Mouse (Mus musculus): ENCODE data around the gene Vmn1r192. TPM values are rescaled to one million over a fixed set of nuclear protein-coding genes. Genes with fewer than 3 reads are reported as not detected.
A peak's percentile ranks its signal among the peaks of the same experiment; 100 is the strongest.
"Not testable (repeated sequence)": the region's sequence is repeated elsewhere in the genome, so short reads cannot be mapped to it uniquely, and the experiment has no call there.

The Vmn1r192 gene
- not detected in 2 replicates for polyA plus RNA-seq (2015; fragmentation: Nextera tagmentation; extraction: Ambion mirVana)

DNA sequence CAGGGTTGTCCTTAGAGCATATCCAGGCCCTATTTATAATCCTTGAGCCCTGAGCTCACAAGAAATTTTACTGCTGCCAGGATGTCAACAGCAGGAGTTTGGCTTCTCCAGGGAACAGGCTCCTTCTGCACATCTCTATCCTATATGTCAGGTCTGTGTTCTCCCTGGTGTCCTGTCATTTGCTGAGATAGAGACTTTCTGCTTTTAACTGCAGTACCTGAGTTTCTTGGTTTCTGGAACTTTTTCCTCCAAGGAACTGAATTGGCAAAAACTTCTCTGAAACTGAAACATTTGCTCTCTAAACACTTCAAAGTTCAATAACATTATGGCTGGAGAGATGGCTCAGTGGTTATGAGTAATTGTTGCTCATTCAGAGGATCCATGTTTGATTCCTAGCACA lies at the start of gene Vmn1r192:
Vmn1r192 (minus strand) TSS at position 101 of the 400 bp plus-strand sequence.
- Histone ChIP-seq H3K4me1 (no peaks in the 10 kb centered on the region), H3K9ac (no peak within 1 kb of the TSS), H3K36me3 (no peaks in the 10 kb centered on the region), H3K27me3 (replicated peaks) (no peaks in the 10 kb centered on the region), H3K4me2 (no peak within 1 kb of the TSS), H3K4me3 (replicated peaks) (no peak within 1 kb of the TSS), H3K9me3 (no peaks in the 10 kb centered on the region), H3K27ac (no peak within 1 kb of the TSS)
- ATAC-seq (ENCODE audit: insufficient read depth, low FRiP score, low read depth): no peak

DNA sequence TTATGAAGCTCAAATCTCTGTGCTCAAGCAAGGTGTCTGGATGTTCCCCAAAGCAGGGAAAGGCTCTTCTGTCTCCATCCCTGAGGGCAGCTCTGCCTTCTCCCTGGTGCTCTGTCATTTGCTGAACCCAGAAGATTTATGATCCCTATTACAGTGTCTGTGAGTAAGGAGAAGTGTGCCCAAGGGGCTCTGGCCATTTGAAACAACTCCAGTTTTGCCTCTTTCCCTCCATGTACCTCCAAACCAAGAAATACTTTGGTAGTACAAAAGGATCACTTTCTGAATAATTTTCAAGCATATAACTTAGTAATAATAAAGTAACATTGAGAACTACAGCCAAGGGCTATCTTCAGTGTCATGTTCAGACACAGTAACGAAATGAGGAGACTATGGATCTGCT lies 32.1 kb upstream of the Vmn1r192 start, which contains the start of gene Vmn1r193:
Vmn1r193 (minus strand) TSS at position 101 of the 400 bp plus-strand sequence.
- H3K27me3 ChIP-seq (replicated peaks); H3K27ac ChIP-seq; H3K4me1 ChIP-seq; H3K9me3 ChIP-seq; H3K9ac ChIP-seq; ATAC-seq (ENCODE audit: insufficient read depth, low FRiP score, low read depth); H3K4me3 ChIP-seq (replicated peaks); H3K36me3 ChIP-seq; H3K4me2 ChIP-seq: not testable (repeated sequence)
- 78% methylated on average over 1 of the region's 1 CpGs for WGBS

DNA sequence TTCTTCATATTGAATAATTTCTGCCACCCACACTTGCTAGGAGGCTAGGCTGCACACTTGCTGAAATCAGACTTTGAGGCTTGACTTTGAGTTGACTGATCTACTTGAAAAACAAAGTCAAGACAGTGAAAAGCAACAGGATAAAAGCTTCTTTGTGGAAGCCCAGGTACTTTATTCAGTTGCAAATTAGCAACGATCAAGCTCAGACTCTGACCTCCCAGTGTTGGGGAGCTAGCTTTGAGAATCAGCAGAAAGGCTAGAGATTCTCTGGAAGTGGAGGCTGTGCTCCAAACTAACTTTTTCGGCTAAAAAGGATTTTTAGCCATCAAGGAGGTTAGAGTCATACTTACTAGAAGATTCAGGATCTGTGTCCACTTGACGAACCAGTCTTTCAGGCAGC lies 1.8 kb upstream of the Vmn1r192 start:
- H3K4me2 ChIP-seq; H3K4me1 ChIP-seq; H3K9me3 ChIP-seq; H3K4me3 ChIP-seq (replicated peaks); H3K27me3 ChIP-seq (replicated peaks); H3K36me3 ChIP-seq; ATAC-seq (ENCODE audit: insufficient read depth, low FRiP score, low read depth); H3K27ac ChIP-seq; H3K9ac ChIP-seq: not testable (repeated sequence)
- WGBS: 71% methylated on average over 3 of the region's 3 CpGs

DNA sequence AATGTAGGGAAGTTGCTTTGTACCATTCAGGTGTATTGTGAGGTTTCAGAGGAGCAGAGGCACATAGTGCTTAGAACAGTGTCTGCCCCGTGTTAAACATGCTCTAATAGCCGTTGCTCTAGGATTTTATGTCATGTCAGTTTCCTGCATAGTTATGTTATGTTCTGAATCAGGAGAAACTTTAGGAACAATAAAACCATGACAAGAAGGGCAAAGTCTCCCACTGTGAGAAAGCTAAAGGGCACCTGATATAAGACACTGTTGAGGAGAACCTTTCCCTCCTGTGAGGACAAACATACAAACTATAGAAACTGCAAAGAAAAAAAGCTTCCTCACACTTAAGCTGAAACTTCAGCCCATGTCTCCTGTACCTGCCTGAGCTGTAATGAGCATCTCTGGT lies 556 bp downstream of the Vmn1r192 start:
- WGBS: 61% methylated on average over 2 of the region's 2 CpGs
- Histone ChIP-seq H3K9ac (no peak overlapping the region), H3K9me3 (no peaks in the 10 kb centered on the region), H3K4me2 (no peak overlapping the region), H3K27me3 (replicated peaks) (no peaks in the 10 kb centered on the region), H3K4me3 (replicated peaks) (no peak overlapping the region), H3K36me3 (no peaks in the 10 kb centered on the region), H3K27ac (no peak overlapping the region), H3K4me1 (no peaks in the 10 kb centered on the region)
- ATAC-seq (ENCODE audit: insufficient read depth, low FRiP score, low read depth): no peak

DNA sequence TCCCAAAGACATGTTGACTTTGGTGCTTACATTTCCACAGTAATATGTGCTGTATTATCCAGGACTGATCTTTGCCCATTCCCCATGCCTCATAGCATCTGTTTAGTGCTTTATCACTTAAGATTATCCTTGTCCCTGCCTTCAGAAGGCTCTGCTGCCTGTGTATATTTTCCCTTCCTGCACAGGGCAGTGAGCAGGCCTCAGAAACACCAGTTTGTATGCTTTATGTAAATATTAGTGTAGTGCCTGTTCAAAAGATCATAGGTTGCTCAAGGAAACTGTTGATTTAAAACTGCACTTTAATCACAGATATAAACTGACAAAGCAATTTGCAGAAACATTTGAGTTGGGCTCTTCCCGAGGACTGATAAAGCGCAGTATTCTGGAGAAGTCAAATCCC lies 1.6 kb downstream of the Vmn1r192 start:
- Histone ChIP-seq H3K36me3 (no peaks in the 10 kb centered on the region), H3K9ac (no peak overlapping the region), H3K4me2 (no peak overlapping the region), H3K27me3 (replicated peaks) (no peaks in the 10 kb centered on the region), H3K4me1 (no peaks in the 10 kb centered on the region), H3K27ac (no peak overlapping the region), H3K4me3 (replicated peaks) (no peak overlapping the region), H3K9me3 (no peaks in the 10 kb centered on the region)
- ATAC-seq (ENCODE audit: insufficient read depth, low FRiP score, low read depth): peak; percentile 22; the same call in 1 of the 2 replicates
- WGBS: 30% methylated on average over 2 of the region's 2 CpGs

DNA sequence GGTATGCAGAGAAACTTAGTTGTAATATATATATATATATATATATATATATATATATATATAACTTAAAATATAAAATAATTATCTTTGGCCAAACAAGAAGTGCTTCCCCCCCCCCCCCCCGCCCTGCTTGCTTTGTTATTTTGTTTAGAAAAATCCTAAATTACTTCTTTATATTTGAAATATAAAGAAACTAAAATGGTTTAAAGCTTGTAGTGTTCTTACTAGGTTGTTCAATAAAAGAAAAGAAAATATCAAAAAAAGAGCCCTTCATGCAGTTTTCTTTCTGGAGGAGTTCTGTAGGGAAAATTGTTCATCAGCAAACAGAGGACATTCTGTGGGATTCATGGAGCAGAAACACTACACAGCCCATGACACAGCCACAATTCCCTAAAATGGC lies 7.1 kb downstream of the Vmn1r192 start, which contains the start of gene Vmn1r191:
Vmn1r191 (minus strand) TSS at position 101 of the 400 bp plus-strand sequence.
- no peak for ATAC-seq (ENCODE audit: insufficient read depth, low FRiP score, low read depth)
- 56% methylated on average over 1 of the region's 1 CpGs for WGBS

DNA sequence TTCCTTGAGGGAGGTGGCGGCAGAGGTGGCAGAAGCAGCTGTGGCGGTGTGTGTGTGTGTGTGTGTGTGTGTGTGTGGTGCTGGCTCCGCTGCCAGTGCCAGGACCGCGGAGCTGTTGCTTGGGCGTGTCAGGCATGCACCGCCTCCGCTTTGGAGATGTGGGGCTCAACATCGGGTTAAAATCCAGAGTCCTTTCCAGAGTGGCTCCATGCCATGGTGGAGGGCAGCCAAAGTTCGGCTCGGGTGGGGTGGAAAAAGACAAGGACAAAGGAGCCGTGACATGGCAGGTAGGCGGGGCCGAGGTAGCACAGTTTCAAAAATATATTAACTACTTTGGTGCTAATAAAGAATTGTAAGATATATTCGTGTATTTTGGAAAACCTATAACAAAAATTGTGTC lies 22.5 kb downstream of the Vmn1r192 start:
- no peak for ATAC-seq (ENCODE audit: insufficient read depth, low FRiP score, low read depth)
- Histone ChIP-seq H3K27ac (no peak overlapping the region), H3K4me2 (no peak overlapping the region), H3K27me3 (replicated peaks) (no peaks in the 10 kb centered on the region), H3K9ac (no peak overlapping the region), H3K4me1 (no peaks in the 10 kb centered on the region), H3K9me3 (no peaks in the 10 kb centered on the region), H3K36me3 (no peaks in the 10 kb centered on the region), H3K4me3 (replicated peaks) (no peak overlapping the region)
- 90% methylated on average over 15 of the region's 15 CpGs for WGBS

More for the DNA sequence above, 7.1 kb downstream of the Vmn1r192 start, which contains the start of gene Vmn1r191:
- H3K4me1 ChIP-seq: no peaks in the 10 kb centered on the region
- no peaks in the 10 kb centered on the region for H3K27me3 ChIP-seq (replicated peaks)
- no peak within 1 kb of the TSS for H3K9ac ChIP-seq
- no peaks in the 10 kb centered on the region for H3K9me3 ChIP-seq
- H3K4me2 ChIP-seq: no peak within 1 kb of the TSS
- H3K4me3 ChIP-seq (replicated peaks): no peak within 1 kb of the TSS
- no peaks in the 10 kb centered on the region for H3K36me3 ChIP-seq
- no peak within 1 kb of the TSS for H3K27ac ChIP-seq

DNA sequence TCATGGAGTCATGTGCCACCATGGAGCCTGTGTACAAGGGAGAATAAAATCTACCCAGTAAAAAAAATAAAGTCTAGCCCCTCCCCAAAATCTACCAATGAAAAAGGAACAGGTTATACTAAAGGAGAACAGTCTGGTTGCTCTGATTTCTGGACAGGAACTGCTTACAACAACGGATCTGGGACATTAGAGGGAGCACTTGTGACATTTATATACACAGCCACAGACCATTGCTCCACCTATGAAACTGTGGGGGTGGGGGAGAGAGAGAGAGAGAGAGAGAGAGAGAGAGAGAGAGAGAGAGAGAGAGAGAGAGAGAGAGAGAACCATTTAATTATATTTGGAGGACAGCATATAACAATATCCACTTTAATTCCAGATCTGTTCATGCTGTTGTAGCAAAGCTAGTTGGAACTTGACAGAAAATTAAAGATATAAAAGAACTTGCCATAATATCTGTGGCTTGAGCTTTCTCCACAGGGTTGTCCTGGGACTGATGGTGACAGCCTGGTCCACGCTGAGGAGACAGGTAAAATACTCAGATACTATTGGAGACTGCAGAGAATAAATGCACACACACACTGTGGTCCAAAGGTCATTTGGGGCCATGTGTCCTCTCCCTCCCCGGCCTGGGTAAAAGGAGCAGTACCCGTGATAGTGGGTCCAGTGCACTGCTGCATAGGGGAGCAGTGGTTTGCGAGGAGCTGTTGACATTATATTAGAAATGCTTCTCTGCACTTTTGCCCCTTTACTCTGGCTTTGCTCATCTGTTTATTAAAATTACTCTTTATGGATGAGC lies 54.2 kb downstream of the Vmn1r192 start:
- not testable (repeated sequence) for H3K9ac ChIP-seq; H3K27ac ChIP-seq; H3K36me3 ChIP-seq; H3K4me1 ChIP-seq; H3K4me3 ChIP-seq (replicated peaks); H3K27me3 ChIP-seq (replicated peaks); ATAC-seq (ENCODE audit: insufficient read depth, low FRiP score, low read depth); H3K9me3 ChIP-seq; H3K4me2 ChIP-seq
- 52% methylated on average over 5 of the region's 5 CpGs for WGBS

Small RNAs within 50 kb of the gene (microRNA-seq; reads per million reads assigned to microRNA genes)
- gene Gm23282 (not detected), gene Gm25084 (not detected)

Other genes starting within 250 kb of the Vmn1r192 start
- gene Zfp184, start 246.0 kb downstream of the Vmn1r192 start, polyA plus RNA-seq (2015; fragmentation: Nextera tagmentation; extraction: Ambion mirVana): 7.8 and 8.5 TPM in 2 replicates
- 0.09 and 0.12 TPM in 2 replicates for gene Pom121l2, start 209.9 kb downstream of the Vmn1r192 start, polyA plus RNA-seq (2015; fragmentation: Nextera tagmentation; extraction: Ambion mirVana)
- gene Prss16, start 181.4 kb downstream of the Vmn1r192 start, polyA plus RNA-seq (2015; fragmentation: Nextera tagmentation; extraction: Ambion mirVana): 0.94 and 1.5 TPM in 2 replicates
- 4.9 and 13.3 TPM in 2 replicates for gene Hist1h2ah, start 155.6 kb downstream of the Vmn1r192 start, polyA plus RNA-seq (2015; fragmentation: Nextera tagmentation; extraction: Ambion mirVana)
- gene Hist1h2bk, start 155.3 kb downstream of the Vmn1r192 start, polyA plus RNA-seq (2015; fragmentation: Nextera tagmentation; extraction: Ambion mirVana): 4.6 and 5.5 TPM in 2 replicates
- 19.1 and 19.3 TPM in 2 replicates for gene Hist1h4i, start 149.8 kb downstream of the Vmn1r192 start, polyA plus RNA-seq (2015; fragmentation: Nextera tagmentation; extraction: Ambion mirVana)
- gene Hist1h2ag, start 148.2 kb downstream of the Vmn1r192 start, polyA plus RNA-seq (2015; fragmentation: Nextera tagmentation; extraction: Ambion mirVana): 36.1 and 42.9 TPM in 2 replicates
- gene Hist1h2bj, start 147.9 kb downstream of the Vmn1r192 start, polyA plus RNA-seq (2015; fragmentation: Nextera tagmentation; extraction: Ambion mirVana): 7.8 and 8.5 TPM in 2 replicates
- not detected in 2 replicates for gene Vmn1r188, start 106.7 kb downstream of the Vmn1r192 start, polyA plus RNA-seq (2015; fragmentation: Nextera tagmentation; extraction: Ambion mirVana)
- gene Vmn1r189, start 85.3 kb downstream of the Vmn1r192 start, polyA plus RNA-seq (2015; fragmentation: Nextera tagmentation; extraction: Ambion mirVana): not detected in 2 replicates
- gene Vmn1r191, start 7.2 kb downstream of the Vmn1r192 start, polyA plus RNA-seq (2015; fragmentation: Nextera tagmentation; extraction: Ambion mirVana): not detected in 2 replicates
- not detected in 2 replicates for gene Vmn1r193, start 32.0 kb upstream of the Vmn1r192 start, polyA plus RNA-seq (2015; fragmentation: Nextera tagmentation; extraction: Ambion mirVana)
- gene Vmn1r194, start 53.1 kb upstream of the Vmn1r192 start, polyA plus RNA-seq (2015; fragmentation: Nextera tagmentation; extraction: Ambion mirVana): not detected in 2 replicates
- not detected in 2 replicates for gene Vmn1r195, start 79.4 kb upstream of the Vmn1r192 start, polyA plus RNA-seq (2015; fragmentation: Nextera tagmentation; extraction: Ambion mirVana)
- gene Vmn1r196, start 98.8 kb upstream of the Vmn1r192 start, polyA plus RNA-seq (2015; fragmentation: Nextera tagmentation; extraction: Ambion mirVana): not detected in 2 replicates
- gene Vmn1r197, start 133.4 kb upstream of the Vmn1r192 start, polyA plus RNA-seq (2015; fragmentation: Nextera tagmentation; extraction: Ambion mirVana): not detected in 2 replicates
- gene Vmn1r198, start 159.2 kb upstream of the Vmn1r192 start, polyA plus RNA-seq (2015; fragmentation: Nextera tagmentation; extraction: Ambion mirVana): not detected in 2 replicates
- not detected in 2 replicates for gene Vmn1r199, start 188.7 kb upstream of the Vmn1r192 start, polyA plus RNA-seq (2015; fragmentation: Nextera tagmentation; extraction: Ambion mirVana)
- gene Vmn1r200, start 199.2 kb upstream of the Vmn1r192 start, polyA plus RNA-seq (2015; fragmentation: Nextera tagmentation; extraction: Ambion mirVana): not detected in 2 replicates

All from stomach, embryonic 15.5 days (tissue).